Mouse (Mus musculus): ENCODE data around the gene Glis3.

Gene Glis3

DNA sequence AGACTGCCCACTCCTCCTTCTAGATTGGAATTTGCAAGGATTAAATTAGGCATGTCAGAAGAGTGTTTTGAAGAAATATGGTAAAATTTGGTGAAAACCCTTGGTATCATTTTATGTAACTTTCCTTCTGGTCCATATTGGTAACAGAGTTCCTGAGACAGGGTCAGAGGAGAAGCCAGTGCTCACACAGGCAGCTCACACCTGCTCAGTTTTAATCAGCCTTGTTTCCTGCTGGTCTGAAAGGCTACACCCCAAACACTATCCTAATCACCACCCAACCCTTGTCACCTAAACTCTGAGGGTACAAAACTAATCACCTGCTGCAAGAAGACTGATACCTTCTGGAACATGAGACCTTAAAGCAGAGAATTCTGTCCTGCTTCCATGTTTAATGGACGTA, 168.0 kb downstream of the Glis3 start:
- no peak for TF ChIP-seq GATA4 (IDR thresholded peaks at IDR 0.05; ENCODE audit: insufficient replicate concordance, low read length)

DNA sequence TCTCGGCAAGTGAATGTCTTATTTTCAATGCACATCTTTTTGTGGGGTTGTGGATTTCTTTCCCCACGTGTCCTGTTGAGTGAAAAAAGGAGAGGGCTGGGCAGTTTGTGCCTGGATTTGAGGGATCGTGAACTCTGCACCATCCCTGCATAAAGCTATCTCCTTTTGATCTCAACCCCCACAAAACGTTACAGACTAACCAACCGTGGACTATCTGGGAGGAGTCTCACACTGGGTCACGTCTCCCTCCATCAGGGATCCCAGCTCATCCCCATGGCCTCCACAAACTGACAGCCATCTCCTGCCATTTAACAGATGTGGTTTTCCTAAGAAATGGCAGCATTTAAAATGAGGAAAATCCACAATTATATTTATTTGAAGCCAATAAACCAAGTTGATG, 174.5 kb downstream of the Glis3 start:
- TF ChIP-seq GATA4 (IDR thresholded peaks at IDR 0.05; ENCODE audit: insufficient replicate concordance, low read length): no peak

DNA sequence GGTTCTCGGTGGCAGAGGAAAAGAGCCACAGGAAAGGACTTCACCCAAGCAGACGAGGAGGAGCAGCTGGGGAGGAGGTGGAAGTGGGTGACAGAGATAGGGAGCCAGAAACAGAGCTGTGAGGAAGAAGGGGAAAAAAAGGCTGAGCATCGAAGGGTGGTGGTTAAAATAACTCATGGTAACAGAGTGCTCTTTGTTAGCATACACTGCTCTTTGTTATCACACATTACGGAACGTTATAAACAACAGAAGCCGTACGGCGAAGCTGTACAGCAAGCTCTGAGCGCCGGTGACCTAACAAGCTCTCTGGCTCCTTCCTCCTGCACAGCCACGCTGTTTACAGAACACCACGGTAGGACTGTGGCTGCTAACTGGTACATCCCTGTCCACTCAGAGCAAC, 176.9 kb downstream of the Glis3 start:
- no peak for TF ChIP-seq GATA4 (IDR thresholded peaks at IDR 0.05; ENCODE audit: insufficient replicate concordance, low read length)

DNA sequence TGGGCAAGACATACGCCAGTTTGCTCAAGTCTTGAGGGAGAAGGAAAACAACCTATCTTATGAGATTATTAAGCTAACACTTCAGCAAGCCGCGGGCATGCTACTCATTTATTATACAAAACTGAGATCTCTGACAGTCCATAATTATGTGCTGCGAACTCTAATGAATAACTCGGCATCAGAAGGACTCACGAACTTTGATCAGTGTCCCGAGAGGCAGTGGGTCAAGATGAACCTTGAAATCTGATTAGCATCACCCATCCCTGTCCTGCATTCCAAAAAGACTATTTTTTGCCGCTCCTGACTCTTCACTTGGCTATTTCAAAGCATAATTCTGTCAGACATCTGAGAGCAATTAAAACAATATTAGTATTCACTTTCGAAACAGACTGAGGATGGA, 178.9 kb downstream of the Glis3 start:
- TF ChIP-seq GATA4 (IDR thresholded peaks at IDR 0.05; ENCODE audit: insufficient replicate concordance, low read length): no peak

DNA sequence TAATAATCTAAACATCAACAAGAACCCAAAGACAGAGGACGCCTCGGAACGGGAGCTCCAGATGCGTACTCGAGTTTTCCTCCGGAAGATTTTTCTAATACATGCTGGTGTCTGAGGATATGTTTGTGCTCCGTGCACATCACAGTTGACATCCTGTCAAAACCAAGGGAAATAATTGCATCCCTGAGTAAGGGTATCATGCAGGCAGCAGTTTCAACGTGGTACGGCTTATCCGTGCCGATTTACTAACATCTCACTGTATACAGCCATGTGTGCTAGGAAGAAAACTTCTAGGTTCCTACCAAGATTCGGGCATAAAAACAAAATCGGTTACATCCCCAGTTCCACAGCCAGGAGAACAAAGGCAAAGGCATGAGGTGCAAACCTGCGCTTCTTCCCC, 179.4 kb downstream of the Glis3 start:
- TF ChIP-seq GATA4 (IDR thresholded peaks at IDR 0.05; ENCODE audit: insufficient replicate concordance, low read length): no peak

DNA sequence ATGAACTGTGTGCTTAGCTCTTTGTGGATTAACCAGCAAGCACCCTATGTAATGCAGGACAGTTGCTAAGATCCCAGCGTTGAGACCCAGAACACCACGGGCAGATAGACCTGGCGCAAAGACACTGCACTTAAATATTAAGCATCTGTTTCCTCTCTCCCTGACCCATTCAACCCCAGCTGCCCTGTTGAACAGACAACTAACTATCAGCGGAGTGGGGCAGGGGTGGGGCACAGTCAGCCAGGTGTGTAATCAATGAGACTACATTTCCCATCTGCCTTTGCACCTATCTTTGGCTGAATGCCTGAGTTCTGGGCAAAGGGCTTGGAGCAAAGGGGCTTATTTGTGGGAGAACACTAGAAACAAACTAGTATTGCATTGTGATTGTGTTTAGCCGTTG, 180.1 kb downstream of the Glis3 start:
- no peak for TF ChIP-seq GATA4 (IDR thresholded peaks at IDR 0.05; ENCODE audit: insufficient replicate concordance, low read length)

DNA sequence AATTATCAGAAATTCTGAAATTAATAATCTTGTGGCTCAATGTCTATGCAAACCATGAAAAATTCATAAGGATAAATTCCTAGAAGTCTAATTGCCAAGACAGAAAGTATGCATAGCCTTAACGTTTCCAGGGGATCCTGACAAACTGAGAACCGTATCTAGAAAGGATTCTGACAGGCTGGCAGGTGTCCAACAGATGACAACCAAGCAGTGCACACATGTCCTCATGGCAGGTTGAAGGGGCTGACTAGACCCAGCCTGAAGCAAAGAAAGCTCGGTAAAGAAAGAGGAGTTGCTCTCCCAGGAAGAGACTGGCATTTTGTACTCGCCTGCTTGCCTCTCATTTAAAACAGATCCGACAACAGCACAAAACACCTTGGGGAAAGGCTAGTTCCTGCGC, 184.0 kb downstream of the Glis3 start:
- TF ChIP-seq GATA4 (IDR thresholded peaks at IDR 0.05; ENCODE audit: insufficient replicate concordance, low read length): no peak

DNA sequence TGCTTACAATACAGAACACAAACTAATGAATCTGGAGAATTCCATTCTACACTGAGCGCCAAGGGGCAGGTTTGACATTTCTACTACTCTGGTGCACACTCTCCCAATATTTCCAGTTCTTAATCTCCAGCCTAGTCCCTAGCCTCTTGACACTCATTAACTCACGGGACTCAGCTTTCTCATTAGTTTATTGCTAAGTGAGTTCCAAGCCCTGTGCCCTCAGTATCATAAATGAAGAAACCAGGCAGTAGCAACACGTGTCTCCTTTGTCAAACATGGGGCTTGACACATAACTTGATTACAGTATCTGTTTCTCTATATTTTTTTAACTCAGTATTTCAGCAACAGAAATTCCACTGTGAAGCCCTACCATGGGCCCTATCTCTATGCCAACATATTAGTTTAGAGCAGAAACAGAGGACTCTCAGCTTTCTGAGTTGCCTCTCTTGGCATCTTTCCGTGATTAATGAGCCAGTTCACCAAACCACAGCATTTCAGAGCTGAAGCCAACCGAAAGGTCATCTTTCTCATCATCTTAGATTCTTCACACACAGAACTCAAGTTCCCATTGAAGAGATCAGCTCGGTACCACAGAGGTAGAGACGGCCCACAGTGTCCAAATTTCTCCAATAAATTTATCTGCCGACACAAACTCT, 186.1 kb downstream of the Glis3 start:
- no peak for TF ChIP-seq GATA4 (IDR thresholded peaks at IDR 0.05; ENCODE audit: insufficient replicate concordance, low read length)

DNA sequence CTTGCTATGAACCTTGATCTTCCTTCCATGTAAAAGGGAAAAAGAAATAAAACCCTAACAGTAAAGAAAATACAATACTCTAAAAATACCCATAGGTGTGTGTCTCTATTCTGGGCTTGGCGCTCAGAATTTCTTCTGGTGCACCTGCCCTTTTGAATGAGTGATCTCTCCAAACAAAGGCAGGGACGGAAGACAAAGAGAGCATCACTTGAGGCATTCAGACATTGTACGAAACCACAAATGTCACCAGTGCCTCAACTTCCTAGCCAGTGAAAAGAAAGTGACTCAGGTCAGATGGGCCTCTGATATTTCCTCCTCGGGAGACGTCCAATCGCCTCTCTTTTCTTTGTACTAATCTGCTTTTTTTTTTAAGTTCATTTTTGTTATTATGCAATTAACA, 201.8 kb downstream of the Glis3 start:
- TF ChIP-seq GATA4 (IDR thresholded peaks at IDR 0.05; ENCODE audit: insufficient replicate concordance, low read length): no peak

DNA sequence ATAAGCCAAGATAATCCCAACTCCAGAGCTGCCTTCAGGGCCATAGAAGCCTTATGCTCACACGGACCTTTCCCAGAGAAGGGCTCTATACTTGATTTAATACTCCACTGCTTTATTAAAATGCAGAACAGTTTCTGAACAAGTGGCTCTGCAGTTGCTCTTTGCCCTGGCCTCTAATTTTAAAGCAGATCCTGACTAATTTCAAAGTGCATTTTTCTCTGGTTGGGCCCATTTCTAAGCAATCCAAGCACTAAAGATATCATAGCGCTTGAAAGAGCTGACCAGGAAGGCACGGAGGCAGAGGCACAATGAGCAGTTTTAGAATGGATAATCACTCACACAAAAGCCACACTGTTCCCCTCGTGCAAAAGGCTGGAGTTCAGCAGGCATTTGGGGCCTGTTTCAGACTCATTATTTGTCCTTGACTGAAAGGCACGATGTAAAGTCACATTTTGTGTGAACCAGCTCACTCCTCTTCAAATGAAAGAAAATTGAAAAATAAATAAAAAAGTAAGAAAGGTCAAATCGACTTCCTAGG, 202.5 kb downstream of the Glis3 start:
- TF ChIP-seq GATA4 (IDR thresholded peaks at IDR 0.05; ENCODE audit: insufficient replicate concordance, low read length): no peak

DNA sequence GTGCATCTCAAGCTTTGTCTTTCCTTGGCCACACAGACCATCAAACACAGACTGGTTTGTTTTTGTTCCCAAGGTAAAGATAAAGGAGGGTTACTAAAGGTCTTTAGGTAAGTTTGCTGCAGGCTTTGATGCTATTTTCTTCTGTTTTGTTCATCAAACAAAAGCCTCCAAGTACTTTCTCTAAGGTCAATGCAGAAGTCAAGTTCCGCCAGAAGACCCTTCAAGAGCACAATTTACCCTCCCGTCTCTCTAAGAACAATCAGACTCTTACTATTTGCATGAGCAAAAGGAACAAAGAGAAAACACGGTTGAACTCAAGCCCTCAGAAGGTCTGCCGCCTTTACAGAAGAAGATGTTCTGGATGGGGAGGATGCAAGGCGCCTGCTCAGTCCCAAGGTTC, 206.3 kb downstream of the Glis3 start:
- TF ChIP-seq GATA4 (IDR thresholded peaks at IDR 0.05; ENCODE audit: insufficient replicate concordance, low read length): no peak

DNA sequence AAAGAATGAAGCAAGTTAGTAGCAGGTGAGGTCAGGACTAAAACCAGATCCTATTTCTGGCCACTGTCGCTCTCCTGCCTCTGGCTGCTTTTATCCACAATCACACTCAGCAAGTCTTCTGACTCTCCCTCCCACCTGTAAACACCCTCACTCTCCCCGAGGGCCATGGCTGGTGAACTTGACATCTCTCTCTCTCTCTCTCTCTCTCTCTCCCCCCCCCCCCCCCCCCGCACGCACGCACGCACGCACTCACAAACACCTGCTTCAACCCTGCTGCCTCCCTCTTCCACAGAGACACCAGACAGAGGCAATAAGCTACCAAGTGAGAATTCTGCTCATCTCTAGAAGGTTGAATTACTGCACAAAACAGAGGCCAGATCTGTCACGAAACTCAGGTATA, 208.7 kb downstream of the Glis3 start:
- TF ChIP-seq GATA4 (IDR thresholded peaks at IDR 0.05; ENCODE audit: insufficient replicate concordance, low read length): no peak

DNA sequence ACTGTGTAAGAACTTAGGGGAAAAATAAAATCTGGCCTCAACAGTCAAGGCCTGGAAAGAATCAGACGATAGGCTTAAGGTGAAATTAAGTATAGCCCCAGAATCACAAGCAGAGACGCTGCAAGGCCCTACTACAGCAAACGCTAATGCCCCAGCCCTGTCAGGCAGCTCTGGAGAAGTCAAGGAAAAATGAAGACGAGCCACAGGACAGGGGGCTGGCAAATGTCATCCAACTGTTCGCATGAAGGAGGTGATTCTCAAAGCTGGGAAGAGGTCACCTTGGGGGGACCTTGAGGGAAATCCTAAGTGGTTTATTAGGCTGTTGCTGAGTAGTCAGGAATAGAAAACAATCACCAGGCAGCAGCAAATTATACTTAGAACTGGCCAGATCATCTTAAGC, 214.1 kb downstream of the Glis3 start:
- TF ChIP-seq GATA4 (IDR thresholded peaks at IDR 0.05; ENCODE audit: insufficient replicate concordance, low read length): no peak

DNA sequence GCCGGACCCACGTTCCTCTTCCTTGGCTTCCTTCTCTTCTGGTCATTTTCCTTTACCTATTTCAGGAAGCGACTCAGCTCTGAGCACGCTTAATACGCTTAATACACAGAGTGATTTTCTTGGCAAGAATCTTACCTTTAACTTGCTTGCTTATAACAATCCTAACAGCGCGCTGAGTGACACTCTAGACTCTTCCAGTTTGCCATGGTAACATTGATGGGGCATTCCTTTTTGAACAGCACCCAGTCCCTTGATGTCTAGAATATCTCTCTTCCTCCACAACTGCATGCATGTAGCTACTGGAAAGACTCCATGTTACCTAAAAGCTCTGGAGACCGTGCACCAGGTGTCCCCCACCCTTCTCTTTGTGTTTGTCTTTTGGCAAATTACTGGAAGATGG, 225.5 kb downstream of the Glis3 start:
- TF ChIP-seq GATA4 (IDR thresholded peaks at IDR 0.05; ENCODE audit: insufficient replicate concordance, low read length): no peak

DNA sequence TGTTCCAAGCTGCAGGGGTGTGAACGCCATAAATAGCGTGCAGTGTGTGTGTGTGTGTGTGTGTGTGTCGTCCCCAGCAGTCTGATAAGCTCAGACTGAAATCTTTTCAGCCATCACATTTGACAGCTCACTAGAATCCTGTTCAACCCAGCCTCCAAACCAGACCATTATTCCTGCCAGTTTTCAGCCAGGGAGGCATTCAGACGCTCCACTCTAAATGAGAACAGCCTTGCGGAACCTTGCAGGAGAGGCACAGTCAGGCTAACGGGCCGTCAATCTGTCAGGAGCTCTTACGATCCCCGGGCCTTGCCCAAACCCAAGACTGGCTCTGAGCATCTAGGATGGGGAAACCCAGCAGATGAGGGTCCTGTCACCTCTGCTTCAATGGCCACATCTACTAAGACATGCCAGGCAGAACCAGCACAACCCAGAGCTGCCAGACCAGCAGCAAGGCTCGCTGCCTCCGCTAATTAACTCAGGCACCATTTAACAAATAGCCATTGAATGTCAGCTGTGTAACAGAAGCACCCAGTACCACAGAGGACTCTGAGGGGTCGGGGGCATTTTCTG, 226.8 kb downstream of the Glis3 start:
- no peak for TF ChIP-seq GATA4 (IDR thresholded peaks at IDR 0.05; ENCODE audit: insufficient replicate concordance, low read length)

DNA sequence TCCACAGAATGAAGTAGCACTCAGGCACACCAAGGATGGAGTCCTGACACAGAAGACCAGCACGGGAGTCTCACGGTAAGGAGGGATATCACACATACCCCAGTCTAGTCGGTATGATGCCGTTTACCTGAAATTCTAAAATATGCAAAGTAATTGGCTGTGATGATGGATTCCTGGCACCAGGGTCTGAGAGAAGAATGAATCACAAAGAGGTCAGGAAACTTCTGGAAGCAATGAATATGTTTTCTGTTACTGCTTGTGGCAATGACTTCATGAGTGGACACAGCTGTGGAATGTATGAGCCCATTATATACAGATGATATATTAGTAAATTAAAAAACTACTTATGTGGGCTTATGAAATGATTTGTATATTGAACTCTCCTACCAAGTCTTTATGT, 231.1 kb downstream of the Glis3 start:
- no peak for TF ChIP-seq GATA4 (IDR thresholded peaks at IDR 0.05; ENCODE audit: insufficient replicate concordance, low read length)

DNA sequence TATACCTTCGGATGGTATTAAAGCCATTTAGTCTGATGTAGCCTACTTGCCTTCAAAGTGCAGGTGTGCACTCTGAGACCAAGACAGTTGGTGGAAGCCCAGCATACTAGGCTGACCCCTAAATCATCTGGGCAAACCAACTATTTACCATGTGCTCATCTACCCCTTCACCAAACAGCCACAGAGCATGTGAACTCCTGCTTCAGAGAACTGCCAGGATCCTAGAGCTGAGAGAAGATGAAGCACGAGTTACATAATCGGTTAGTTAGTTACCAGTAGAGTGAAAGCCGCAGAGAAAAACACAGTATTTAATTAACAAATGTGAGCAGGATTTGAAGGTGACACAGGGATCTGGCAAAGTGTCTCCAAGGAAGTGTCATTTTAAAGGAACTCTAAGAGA, 237.7 kb downstream of the Glis3 start:
- no peak for TF ChIP-seq GATA4 (IDR thresholded peaks at IDR 0.05; ENCODE audit: insufficient replicate concordance, low read length)

All from liver, adult (tissue).